Mouse (Mus musculus) midbrain, embryonic 13.5 days (tissue): ENCODE results near the gene Snx9. TPM values are rescaled to one million over a fixed set of nuclear protein-coding genes. Genes with fewer than 3 reads are reported as not detected.

Experiments
- ATAC-seq: fragments of 200-750 bp; cut with Nextera tagmentation; 2 replicates; pipeline ENCODE4 v1.8.0; 2017; ENCODE audit warnings: mild to moderate bottlenecking, moderate TSS enrichment, moderate library complexity
- H3K27ac ChIP-seq: fragments of 300-500 bp; sonication (generic); 2 replicates; pipeline ENCODE4 v1.5.1; 2015; ENCODE audit warnings: inconsistent platforms, mild to moderate bottlenecking, moderate library complexity
- H3K27me3 ChIP-seq: fragments of 300-500 bp; sonication (generic); 2 replicates; pipeline ENCODE4 v1.6.1; 2015; ENCODE audit warnings: mild to moderate bottlenecking, inconsistent platforms
- H3K36me3 ChIP-seq: fragments of 300-500 bp; sonication (generic); 2 replicates; pipeline ENCODE4 v1.6.1; 2015; ENCODE audit warnings: mild to moderate bottlenecking, inconsistent platforms
- H3K4me1 ChIP-seq: fragments of 300-500 bp; sonication (generic); replicated peaks from 2 replicates; pipeline ENCODE4 v1.6.1; 2015; ENCODE audit warnings: inconsistent platforms
- H3K4me2 ChIP-seq: fragments of 300-500 bp; sonication (generic); replicated peaks from 2 replicates; pipeline ENCODE4 v1.6.1; 2015; ENCODE audit warnings: moderate library complexity, mild to moderate bottlenecking, inconsistent platforms
- H3K4me3 ChIP-seq: fragments of 300-500 bp; sonication (generic); replicated peaks from 2 replicates; pipeline ENCODE4 v1.5.1; 2015; ENCODE audit warnings: mild to moderate bottlenecking, inconsistent platforms
- H3K9ac ChIP-seq: fragments of 300-500 bp; sonication (generic); replicated peaks from 2 replicates; pipeline ENCODE4 v1.6.1; 2015; ENCODE audit warnings: mild to moderate bottlenecking, inconsistent platforms
- H3K9me3 ChIP-seq: fragments of 300-500 bp; sonication (generic); 2 replicates; pipeline ENCODE4 v1.6.1; 2016; ENCODE audit warnings: mild to moderate bottlenecking, inconsistent platforms
- WGBS: fragments of 180-500 bp; shearing (Covaris S2); methylation state at CpG from one replicate; pipeline ENCODE4 v1.1.7; 2015; 5-methylcytosine and 5-hydroxymethylcytosine counted together
- polyA plus RNA-seq: library from polyadenylated mRNA; unstranded; fragments of >200 nt; fragmentation: Nextera tagmentation; extraction: Ambion mirVana; gene quantifications from 2 replicates; pipeline ENCODE4 v1.2.1, GENCODE M21; 2015

Snx9 gene
- polyA plus RNA-seq, 1 experiment from 2014 or later: 7.4 TPM

DNA sequence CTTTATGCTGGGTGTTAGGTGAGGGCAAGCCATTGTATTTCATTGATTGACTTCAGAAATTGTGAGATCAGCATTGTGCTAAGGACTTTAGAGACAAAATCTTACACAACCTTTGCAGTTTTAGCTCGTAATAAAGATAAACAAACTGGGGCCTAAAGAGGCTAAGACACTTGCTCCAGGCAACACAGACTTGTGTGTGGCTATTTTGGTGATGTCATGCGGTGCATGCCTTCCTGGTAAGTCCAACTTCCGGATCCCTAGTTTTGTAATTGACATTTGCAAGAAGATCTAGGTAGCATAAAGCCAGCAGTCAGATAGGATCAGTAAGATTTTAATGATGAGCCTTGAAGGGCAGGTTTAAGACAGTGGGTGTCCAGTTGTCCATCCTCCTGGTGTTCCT lies 101.0 kb downstream of the Snx9 start:
- H3K4me1 ChIP-seq: peaks cover 10% of the 10 kb centered on the region; the same call in 1 of the 2 replicates
- no peak overlapping the region for H3K9ac ChIP-seq
- H3K36me3 ChIP-seq: no peaks in the 10 kb centered on the region
- no peak overlapping the region for H3K4me3 ChIP-seq
- no peak overlapping the region for H3K4me2 ChIP-seq
- ATAC-seq: no peak
- 88% methylated on average over 3 of the region's 3 CpGs for WGBS
- peaks cover 50% of the 10 kb centered on the region for H3K27me3 ChIP-seq
- no peak overlapping the region for H3K27ac ChIP-seq
- no peaks in the 10 kb centered on the region for H3K9me3 ChIP-seq

DNA sequence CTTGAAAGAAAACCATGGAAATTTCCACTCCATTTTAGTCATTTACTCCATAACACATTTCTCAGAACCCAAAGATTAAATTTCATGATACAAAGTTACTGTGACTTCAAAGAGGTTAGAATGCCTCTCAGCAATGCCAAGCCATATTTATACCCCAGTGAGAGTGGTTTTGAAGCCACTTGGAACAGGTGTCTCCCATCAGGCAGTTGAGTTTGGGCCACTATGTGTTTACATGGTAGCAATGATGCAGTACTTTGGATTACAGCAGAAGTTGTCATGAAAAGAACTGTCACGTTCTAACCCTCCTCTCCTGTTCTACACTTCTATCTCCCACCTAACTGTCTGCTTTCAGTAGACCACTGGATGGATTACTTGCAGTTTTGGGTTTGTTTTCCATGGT lies 101.9 kb downstream of the Snx9 start:
- Histone ChIP-seq H3K4me1 (peaks cover 10% of the 10 kb centered on the region; the same call in 1 of the 2 replicates), H3K4me2 (no peak overlapping the region), H3K36me3 (no peaks in the 10 kb centered on the region), H3K27me3 (peaks cover 43% of the 10 kb centered on the region), H3K27ac (no peak overlapping the region), H3K9me3 (no peaks in the 10 kb centered on the region), H3K4me3 (no peak overlapping the region), H3K9ac (no peak overlapping the region)
- 78% methylated on average over 1 of the region's 1 CpGs for WGBS
- no peak for ATAC-seq

GRCm38 (mm10) chr17:5947039-5947438 lies 105.9 kb downstream of the Snx9 start:
- ATAC-seq: no peak
- 78% methylated on average over 3 of the region's 3 CpGs for WGBS

DNA sequence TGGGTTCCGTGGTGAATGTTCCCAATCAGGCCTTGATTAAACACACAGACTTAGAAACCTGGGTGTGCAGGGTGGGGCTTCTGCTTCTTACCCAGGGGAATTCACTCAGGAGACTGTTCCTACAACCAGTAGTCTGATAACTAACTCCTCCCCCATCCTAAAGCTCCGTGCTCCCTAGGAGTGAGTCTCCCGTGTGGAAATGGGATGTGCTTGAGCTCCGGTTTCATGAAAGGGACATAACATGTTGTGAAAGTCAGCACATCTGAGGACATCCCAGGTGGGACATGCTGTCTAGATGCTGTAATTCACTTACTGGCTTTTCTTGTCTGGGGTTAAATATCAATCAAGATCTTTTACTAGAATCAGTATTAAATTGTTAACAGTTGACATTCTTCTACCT lies 111.3 kb downstream of the Snx9 start:
- Histone ChIP-seq H3K27me3 (no peaks in the 10 kb centered on the region), H3K4me1 (no peaks in the 10 kb centered on the region), H3K9me3 (no peaks in the 10 kb centered on the region), H3K4me3 (no peak overlapping the region), H3K4me2 (no peak overlapping the region), H3K9ac (no peak overlapping the region), H3K27ac (no peak overlapping the region), H3K36me3 (no peaks in the 10 kb centered on the region)
- ATAC-seq: no peak
- WGBS: 87% methylated on average over 4 of the region's 4 CpGs

More at GRCm38 (mm10) chr17:5947039-5947438, 105.9 kb downstream of the Snx9 start:
- Histone ChIP-seq H3K36me3 (no peaks in the 10 kb centered on the region), H3K4me1 (no peaks in the 10 kb centered on the region), H3K9me3 (no peaks in the 10 kb centered on the region), H3K9ac (no peak overlapping the region), H3K27ac (no peak overlapping the region), H3K4me3 (no peak overlapping the region), H3K4me2 (no peak overlapping the region), H3K27me3 (peaks cover 9% of the 10 kb centered on the region)

GRCm38 (mm10) chr17:5956350-5957000 lies 115.3 kb downstream of the Snx9 start:
- no peak overlapping the region for H3K9ac ChIP-seq
- no peak overlapping the region for H3K4me2 ChIP-seq
- no peaks in the 10 kb centered on the region for H3K36me3 ChIP-seq
- H3K4me3 ChIP-seq: no peak overlapping the region
- no peaks in the 10 kb centered on the region for H3K9me3 ChIP-seq
- ATAC-seq: no peak
- H3K27me3 ChIP-seq: no peaks in the 10 kb centered on the region
- WGBS: 74% methylated on average over 2 of the region's 2 CpGs
- no peaks in the 10 kb centered on the region for H3K4me1 ChIP-seq
- no peak overlapping the region for H3K27ac ChIP-seq

DNA sequence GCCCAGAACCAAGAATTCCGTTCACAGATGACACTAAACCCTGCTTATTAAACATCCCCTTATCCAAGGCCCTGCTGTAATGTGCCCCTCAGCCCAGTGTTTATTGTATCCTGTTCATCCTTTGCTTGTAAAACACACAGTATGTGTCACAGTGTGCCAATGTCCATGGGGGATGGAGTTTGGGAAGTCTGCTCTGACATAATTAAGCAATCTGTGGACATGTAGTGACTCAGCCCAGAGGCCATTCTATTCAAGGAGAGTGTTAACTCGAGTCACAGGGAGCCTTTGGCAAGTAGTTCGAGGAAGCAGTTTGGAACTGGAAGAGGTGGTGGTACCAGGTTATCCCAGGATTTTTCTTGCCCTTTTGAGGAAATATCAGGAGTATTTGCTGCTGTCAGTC lies 116.0 kb downstream of the Snx9 start:
- H3K9ac ChIP-seq: no peak overlapping the region
- H3K4me2 ChIP-seq: no peak overlapping the region
- H3K9me3 ChIP-seq: no peaks in the 10 kb centered on the region
- H3K36me3 ChIP-seq: no peaks in the 10 kb centered on the region
- H3K4me3 ChIP-seq: no peak overlapping the region
- no peaks in the 10 kb centered on the region for H3K4me1 ChIP-seq
- 68% methylated on average over 3 of the region's 3 CpGs for WGBS
- H3K27me3 ChIP-seq: no peaks in the 10 kb centered on the region
- H3K27ac ChIP-seq: no peak overlapping the region
- ATAC-seq: no peak

DNA sequence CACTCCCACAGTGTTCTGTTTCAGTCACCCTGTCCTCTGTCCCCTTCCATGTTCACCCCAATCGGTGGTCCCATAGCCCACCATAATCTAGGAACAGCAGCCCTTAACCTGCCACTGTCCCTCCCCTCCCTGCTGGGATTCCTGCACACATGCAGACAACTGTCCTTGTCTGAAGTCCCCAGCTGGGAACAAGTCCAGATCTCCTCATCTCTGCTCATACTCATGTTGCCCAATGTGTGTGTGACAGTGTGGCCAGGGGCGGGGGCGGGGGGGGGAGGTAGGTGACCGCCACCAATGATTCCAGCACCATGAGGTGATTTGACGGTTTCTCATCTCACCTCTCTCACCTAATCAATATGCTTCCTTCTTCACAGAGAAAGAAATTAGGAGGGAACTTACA lies 117.1 kb downstream of the Snx9 start:
- 89% methylated on average over 5 of the region's 5 CpGs for WGBS
- Histone ChIP-seq H3K4me3 (no peak overlapping the region), H3K36me3 (no peaks in the 10 kb centered on the region), H3K9ac (no peak overlapping the region), H3K4me1 (no peaks in the 10 kb centered on the region), H3K9me3 (no peaks in the 10 kb centered on the region), H3K27me3 (no peaks in the 10 kb centered on the region), H3K27ac (no peak overlapping the region), H3K4me2 (no peak overlapping the region)
- no peak for ATAC-seq

DNA sequence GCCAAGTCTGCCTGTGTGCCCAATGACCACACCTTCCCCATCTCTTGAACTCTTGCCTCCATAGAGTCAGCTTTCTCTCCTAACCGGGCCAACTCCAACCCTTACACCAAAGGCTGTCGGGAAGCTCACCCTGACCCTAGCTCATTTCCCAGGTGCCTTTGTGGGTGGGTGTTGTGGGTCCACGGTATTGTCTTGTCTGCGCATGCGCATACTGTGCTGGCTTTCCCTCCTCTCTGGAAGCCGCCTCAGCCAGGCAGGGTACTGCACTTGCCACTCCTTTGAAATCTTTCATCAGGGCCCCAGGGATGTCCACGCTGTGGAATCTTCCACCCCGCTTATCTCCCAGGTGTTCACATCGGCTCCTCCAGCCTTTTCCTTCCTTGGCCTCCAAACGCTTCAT lies 117.5 kb downstream of the Snx9 start:
- 84% methylated on average over 10 of the region's 10 CpGs for WGBS
- H3K27me3 ChIP-seq: no peaks in the 10 kb centered on the region

GRCm38 (mm10) chr17:5959096-5959495 lies 118.0 kb downstream of the Snx9 start:
- Histone ChIP-seq H3K9ac (no peak overlapping the region), H3K4me2 (no peak overlapping the region), H3K27ac (no peak overlapping the region), H3K4me1 (no peaks in the 10 kb centered on the region), H3K27me3 (no peaks in the 10 kb centered on the region), H3K36me3 (no peaks in the 10 kb centered on the region), H3K4me3 (no peak overlapping the region), H3K9me3 (no peaks in the 10 kb centered on the region)
- ATAC-seq: no peak
- WGBS: 69% methylated on average over 7 of the region's 7 CpGs

More for the DNA sequence above, 117.5 kb downstream of the Snx9 start:
- no peaks in the 10 kb centered on the region for H3K9me3 ChIP-seq
- ATAC-seq: no peak
- H3K4me3 ChIP-seq: no peak overlapping the region
- H3K9ac ChIP-seq: no peak overlapping the region
- no peaks in the 10 kb centered on the region for H3K36me3 ChIP-seq
- H3K27ac ChIP-seq: no peak overlapping the region
- no peak overlapping the region for H3K4me2 ChIP-seq
- H3K4me1 ChIP-seq: no peaks in the 10 kb centered on the region

GRCm38 (mm10) chr17:5959802-5960201 lies 118.7 kb downstream of the Snx9 start:
- H3K27ac ChIP-seq: no peak overlapping the region
- H3K4me1 ChIP-seq: no peaks in the 10 kb centered on the region
- no peak overlapping the region for H3K4me2 ChIP-seq
- H3K9ac ChIP-seq: no peak overlapping the region
- H3K9me3 ChIP-seq: no peaks in the 10 kb centered on the region
- no peak for ATAC-seq
- no peaks in the 10 kb centered on the region for H3K36me3 ChIP-seq
- no peaks in the 10 kb centered on the region for H3K27me3 ChIP-seq
- H3K4me3 ChIP-seq: no peak overlapping the region
- 68% methylated on average over 9 of the region's 9 CpGs for WGBS

GRCm38 (mm10) chr17:5963766-5964165 lies 122.6 kb downstream of the Snx9 start:
- no peak for ATAC-seq
- no peaks in the 10 kb centered on the region for H3K27me3 ChIP-seq
- no peaks in the 10 kb centered on the region for H3K36me3 ChIP-seq
- no peak overlapping the region for H3K27ac ChIP-seq
- H3K4me3 ChIP-seq: no peak overlapping the region
- no peak overlapping the region for H3K9ac ChIP-seq
- 92% methylated on average over 8 of the region's 8 CpGs for WGBS
- no peak overlapping the region for H3K4me2 ChIP-seq
- H3K4me1 ChIP-seq: peaks cover 3% of the 10 kb centered on the region; the same call in 1 of the 2 replicates
- H3K9me3 ChIP-seq: no peaks in the 10 kb centered on the region

GRCm38 (mm10) chr17:5965084-5965781 lies 124.1 kb downstream of the Snx9 start:
- Histone ChIP-seq H3K9me3 (no peaks in the 10 kb centered on the region), H3K27ac (no peak overlapping the region), H3K4me3 (no peak overlapping the region), H3K9ac (no peak overlapping the region), H3K4me1 (peaks cover 8% of the 10 kb centered on the region), H3K36me3 (no peaks in the 10 kb centered on the region), H3K27me3 (no peaks in the 10 kb centered on the region), H3K4me2 (no peak overlapping the region)
- WGBS: 75% methylated on average over 9 of the region's 9 CpGs
- no peak for ATAC-seq
